Mouse (Mus musculus) embryo, embryonic 11 days (tissue): ENCODE data around the gene Gm20518.

Experiments
- DNase-seq: peaks from one replicate; pipeline ENCODE4 v3.0.0-alpha.2; 2015

Gene Gm20518

DNA sequence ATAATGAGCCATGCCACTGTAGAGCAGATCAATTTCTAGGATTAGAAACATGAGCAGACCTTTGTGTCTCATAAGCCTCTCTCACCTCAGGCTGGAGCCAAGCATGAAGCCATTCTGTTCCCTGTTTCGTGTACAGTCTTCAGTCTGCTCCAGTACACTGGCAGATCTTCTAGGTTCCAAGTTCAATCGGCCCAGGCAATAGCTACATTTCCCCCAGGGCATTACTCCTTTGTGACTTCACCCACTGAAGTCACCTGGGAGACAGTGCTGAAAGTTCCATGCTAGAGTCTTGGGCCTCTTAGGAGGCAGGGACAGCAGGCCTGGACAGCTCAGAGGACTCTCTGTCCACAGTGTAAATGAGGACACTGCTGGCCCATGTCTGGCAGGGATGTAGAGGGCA is 2.5 kb upstream of the Gm20518 start, which contains the start of gene Tssk1:
TSS of gene Tssk1 (plus strand) at position 301 of the 400 bp plus-strand sequence.
- no peak for DNase-seq

DNA sequence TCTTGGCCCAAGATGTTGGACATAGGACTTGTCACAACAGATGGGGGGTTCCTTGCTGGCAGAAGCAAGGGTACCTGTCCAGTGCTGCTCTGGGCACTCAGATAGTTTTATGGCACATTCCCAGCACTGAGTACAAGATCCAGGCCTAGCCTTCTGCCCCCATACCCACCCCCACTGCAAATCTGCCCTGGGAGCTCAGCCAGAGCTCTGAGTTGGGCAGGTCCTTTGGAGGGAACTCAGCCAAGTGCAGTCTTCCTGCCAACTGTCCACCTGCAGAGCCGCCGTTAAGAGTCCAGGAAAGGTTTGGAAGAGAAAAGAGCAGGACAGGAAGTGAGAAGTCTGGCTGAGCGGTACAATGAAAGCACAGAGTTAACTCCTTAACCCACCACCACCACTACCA is 1.1 kb upstream of the Gm20518 start:
- no peak for DNase-seq

DNA sequence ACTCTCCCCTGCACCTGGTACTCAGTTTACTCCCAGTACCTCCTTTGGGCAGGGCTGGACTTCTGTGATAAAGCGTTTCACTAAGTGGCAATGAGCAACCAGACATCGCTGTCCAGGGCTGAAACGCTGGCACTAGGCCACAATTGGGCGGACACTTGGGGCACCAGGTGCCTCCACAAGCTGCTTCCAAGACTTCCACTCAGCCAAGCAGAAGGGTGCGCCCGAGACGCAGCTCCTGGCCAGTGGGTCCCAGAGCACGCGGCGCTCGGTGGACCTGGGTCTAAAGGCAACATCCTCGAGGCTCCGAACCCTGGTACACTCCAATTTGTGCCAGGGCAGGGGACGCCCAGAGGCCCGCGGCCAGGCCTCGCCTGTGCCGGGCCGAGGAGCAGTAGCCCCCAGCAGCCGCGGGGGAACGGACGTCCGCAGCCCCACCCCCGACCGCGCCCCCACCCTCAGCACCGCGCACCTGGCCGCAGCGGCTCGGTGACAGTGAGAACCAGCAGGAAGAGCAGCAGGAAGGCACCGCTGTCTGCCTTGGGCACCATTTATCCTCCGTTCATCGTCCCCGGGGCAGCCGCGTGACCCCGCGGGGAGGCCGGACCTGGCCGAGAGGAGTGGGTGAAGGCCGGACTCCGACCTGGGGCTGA is 429 bp downstream of the Gm20518 start:
- peak; percentile 50 for DNase-seq

DNA sequence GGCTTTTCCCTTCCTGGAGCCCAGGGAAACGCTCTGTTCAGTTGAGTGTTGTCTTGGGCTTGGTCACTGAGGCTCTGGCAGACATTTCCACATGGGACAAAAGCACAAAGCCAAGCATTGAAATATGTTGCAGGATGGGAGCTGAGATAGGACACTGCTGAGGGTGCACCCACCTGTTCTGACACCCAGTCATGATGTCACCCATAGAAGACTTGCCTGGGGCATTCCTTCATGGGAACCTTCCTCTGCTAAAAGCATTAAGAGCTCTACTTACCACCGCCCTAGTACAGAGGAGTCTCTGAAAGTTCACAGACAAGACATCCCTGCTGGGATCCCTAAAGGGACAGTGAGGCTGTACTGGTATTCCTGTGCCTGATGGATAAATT is 1.1 kb downstream of the Gm20518 start:
- DNase-seq = no peak

DNA sequence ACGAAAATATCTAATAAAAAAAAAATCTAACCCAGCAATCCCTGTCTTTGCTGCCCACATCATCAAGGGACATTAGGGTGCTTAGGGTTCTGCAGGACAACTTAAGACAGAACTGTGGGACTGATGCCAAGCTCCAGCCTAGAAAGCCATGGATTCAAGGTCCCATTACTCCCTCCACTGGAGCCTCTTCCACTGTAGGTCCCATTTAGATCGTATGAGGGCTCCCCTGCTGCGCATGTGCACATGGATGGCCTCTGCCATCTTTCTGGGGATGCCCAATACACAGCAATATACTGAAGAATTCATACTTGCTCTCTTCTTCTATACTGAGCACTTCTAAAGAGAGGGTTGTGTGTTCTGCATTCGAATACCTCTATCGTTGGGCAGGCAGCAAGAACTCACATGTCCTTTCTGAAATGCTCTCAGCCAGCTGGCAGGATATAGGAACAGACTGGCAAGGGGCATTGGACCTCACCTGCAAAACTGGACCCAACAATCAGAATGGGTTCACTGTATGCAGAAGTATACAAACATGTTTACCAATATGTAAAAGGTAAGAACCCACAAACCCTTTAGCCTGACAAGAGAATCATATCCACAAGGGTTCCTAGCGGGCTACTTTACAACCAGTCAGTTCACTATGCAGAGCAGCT is 1.7 kb downstream of the Gm20518 start:
- DNase-seq = no peak

DNA sequence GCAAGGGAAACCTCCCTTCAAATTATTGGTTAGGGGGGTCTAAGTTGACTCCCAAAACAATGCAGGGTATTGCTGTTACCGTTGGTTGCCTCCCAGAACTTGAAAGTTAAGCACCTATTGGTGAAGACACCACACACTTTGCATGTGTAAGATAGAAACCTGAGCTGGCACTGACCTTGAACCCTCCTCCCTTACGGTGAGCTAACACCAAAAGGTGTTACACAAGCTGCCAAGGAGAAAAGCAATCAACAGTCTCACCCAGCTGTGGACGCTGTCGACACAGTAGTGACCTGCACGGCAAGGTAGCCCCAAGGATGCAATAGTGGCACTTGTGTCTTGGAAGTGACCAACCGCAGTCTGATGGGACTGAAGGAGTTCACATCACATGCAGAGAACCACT is 7.4 kb downstream of the Gm20518 start:
- no peak for DNase-seq

DNA sequence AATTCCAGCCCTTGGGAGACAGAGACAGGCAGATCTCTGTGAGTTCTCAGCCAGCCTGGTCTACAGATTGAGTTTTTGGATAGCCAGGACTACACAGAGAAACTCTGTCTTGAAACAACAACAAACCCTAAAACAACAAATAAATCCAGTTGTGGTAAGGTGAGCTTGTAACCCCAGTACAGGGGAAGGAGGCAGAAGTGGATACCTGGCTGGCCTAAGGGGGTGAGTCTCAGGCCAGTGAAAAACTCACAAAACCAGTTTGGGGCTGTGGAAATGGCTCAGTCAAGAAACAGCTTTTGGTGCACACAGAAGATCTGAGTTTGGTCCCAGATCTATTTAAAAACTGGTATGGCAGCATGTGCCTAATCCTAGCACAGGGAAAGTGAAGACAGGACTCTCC is 9.3 kb downstream of the Gm20518 start:
- DNase-seq = no peak

DNA sequence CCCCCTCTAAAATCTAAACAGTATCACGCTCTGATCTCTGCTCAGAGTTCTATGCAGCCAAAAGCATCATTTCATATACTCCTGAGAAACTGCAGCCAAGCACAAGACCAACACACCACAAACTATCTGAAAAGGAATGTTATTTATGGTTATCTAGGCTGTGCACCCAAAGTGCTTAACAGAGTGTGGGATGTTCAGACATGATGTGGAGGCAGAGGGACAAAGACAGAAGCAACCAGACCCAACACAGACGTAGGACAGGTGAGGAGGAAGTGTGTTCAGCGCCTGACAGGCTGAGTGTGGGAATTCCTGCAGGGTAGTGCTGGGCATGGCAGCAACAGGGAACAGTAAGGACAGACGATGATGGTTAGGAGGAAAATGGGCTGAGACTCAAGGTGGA is 11.9 kb downstream of the Gm20518 start:
- DNase-seq = no peak

DNA sequence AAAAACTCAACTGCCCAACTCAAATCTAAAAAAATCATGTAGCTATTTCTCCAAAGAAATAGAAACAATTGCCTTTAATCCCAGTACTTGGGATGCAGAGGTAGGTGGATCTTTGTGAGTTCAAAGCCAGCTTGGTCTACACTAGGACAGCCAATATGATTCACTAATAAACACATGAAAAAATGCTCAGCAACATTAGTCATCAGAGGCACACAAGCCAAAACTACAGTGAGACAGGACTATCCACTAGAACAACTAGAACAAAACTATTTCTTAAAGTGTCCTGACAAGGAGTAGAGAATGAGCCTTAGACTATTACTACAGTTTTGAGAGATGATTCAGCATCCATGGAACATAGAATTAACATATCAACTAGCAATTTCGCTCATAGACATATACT is 15.4 kb downstream of the Gm20518 start:
- DNase-seq = no peak

GRCm38 (mm10) chr16:17875174-17875573 is 16.3 kb downstream of the Gm20518 start:
- DNase-seq = no peak

DNA sequence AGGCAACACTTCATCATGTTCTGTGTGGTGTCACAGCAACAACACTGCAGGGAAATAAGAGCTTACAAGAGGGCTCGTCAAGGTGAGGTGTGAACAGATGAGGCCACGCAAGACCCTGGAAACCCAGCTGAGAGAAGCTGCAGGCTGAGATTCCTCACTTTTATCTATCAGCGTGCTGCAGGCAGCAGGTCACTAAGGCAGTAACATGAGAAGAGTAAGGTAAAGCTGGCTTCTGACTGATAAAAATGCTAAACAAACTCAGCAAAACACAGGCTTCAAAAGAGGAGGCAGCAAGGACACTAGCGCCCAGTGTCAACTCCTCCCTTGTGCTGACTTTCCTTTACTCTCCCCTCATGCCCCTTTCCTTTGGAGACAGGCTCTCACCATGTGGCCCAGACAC is 18.5 kb downstream of the Gm20518 start:
- DNase-seq = no peak

GRCm38 (mm10) chr16:17871248-17871647 is 20.2 kb downstream of the Gm20518 start:
- no peak for DNase-seq

DNA sequence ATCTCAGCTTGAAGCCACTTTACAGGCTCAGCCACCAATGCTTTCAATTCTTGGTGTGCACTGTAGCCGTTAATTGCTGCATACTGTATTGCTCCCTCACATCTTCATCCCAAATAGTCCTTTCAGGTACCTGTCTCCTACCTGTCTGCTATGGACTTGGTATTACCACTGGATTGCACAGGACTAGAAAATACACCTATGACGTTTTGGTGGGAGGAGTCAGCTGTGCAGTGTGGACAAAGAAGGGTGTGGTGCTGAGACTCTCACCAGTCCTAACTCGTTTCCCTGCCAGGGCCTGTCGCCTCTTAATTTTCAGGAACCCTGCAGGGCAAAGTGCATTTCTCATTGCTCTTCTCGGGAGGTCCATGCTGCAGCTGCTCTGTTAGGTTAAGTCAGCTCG is 25.7 kb downstream of the Gm20518 start:
- DNase-seq = no peak

- no peak for DNase-seq
These were observed 26.2 kb downstream of the Gm20518 start for GRCm38 (mm10) chr16:17865293-17865692.

DNA sequence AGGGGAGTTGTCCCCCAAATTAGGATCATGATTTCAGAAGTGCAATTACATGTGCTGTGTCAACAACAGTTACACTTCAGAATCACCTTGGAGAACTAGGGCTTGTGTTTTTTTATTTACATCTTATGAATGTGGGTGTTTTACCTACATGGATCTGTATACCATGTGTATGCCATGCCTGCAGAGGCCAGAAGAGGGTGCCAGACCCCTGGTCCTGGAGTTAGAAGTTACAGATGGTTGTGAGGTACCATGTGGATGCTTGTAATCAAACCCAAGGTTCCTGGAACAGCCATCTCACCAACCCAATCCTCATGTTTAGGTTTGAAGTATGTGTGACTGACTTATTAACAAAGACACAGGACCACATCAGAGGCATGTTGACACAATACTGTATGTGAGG is 32.9 kb downstream of the Gm20518 start:
- DNase-seq = peak; percentile 28

- DNase-seq = no peak
These were observed 34.3 kb downstream of the Gm20518 start for GRCm38 (mm10) chr16:17857157-17857556.

DNA sequence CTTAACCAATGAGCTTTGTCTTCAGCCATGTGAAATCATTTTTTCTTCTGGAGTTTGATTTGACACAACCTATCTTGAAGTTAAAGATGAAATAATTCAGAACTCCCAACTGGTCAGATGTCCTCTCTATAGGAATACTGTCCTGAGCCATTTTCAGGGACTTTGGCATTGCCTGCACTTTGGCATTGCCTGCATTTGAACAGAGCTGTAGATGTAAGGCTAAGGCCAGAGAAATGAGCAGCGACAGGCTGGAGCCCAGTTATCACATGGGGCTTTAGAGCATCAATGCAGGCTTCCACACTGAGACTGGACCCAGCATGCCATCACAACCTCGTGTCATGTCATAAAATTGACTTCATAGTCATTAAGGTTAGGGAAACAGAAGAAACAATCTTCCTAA is 38.2 kb downstream of the Gm20518 start:
- no peak for DNase-seq

GRCm38 (mm10) chr16:17851860-17852259 is 39.6 kb downstream of the Gm20518 start:
- DNase-seq = no peak

DNA sequence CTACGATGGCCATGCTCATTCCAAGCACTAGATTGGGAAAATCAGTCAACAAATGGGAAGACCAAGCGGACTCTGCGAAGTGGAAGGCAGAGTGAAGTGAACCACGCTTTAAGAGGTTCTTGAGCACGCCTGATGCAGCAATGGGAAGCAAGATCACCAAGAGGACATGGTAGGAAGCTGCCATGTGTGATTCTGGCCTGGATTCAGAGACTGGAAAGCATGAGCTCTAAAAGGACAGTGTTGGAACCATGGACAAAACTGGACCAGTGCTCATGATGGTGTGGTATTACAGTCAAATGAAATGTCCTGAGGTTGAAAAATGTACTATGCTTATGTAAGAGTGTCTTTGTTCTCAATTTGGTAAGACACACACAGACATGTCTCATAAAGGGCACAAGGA is 40.1 kb downstream of the Gm20518 start:
- no peak for DNase-seq

DNA sequence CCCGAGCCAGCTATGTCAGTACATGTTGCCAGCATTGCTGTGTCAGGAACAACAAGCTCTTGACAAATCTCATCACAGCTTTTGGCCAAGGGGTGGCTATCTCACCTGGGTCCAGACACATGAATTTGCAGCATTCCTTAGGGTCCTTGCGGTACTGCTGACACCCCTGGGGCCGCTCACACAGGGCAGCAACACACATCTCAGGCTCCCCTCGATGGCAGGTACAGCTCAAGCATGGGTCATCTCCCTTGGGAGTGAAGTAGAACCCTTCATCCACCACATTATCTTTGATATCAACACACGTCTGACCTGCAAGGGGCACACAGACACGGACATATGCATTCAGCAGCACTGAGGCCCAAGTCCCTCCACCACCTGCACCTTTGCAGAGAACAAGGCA is 42.0 kb downstream of the Gm20518 start:
- DNase-seq = no peak

DNA sequence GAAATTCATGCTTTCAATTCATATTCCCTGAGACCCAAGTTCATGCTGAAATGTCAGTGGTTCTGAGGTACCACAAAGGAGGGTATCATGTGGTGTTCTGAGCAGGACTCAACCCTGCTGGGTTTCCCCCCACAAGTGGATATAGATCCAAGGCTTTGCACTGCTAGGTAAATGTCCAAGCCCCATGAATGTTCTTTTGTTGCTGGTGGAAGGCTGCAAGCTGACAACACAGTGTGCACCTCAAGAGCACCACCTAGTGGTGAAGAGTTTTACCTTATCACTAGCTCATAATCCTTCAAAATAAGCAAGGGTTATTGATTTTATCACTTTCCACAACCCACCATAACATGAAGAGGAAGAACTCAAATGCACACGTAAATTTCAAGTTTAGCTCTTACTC is 42.5 kb downstream of the Gm20518 start:
- DNase-seq = peak; percentile 84

DNA sequence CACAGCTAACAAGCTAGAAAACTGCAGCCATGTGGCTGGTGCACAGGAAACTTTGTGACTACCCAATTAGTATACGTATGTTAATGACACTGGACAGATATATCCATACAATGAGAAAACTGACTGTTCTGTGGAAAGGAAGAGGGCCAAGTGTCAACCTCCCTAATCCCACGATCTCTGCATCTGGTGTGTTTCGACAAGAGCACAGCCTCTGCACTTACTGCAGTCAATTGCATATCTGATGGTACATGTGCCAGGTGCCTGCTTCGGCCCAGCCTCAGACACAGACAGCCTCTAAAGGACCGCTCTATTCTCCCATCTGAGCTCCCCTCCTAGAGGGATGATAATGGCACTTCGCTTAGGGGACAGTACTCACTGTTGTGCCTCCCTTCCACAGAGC is 43.0 kb downstream of the Gm20518 start:
- DNase-seq = no peak

DNA sequence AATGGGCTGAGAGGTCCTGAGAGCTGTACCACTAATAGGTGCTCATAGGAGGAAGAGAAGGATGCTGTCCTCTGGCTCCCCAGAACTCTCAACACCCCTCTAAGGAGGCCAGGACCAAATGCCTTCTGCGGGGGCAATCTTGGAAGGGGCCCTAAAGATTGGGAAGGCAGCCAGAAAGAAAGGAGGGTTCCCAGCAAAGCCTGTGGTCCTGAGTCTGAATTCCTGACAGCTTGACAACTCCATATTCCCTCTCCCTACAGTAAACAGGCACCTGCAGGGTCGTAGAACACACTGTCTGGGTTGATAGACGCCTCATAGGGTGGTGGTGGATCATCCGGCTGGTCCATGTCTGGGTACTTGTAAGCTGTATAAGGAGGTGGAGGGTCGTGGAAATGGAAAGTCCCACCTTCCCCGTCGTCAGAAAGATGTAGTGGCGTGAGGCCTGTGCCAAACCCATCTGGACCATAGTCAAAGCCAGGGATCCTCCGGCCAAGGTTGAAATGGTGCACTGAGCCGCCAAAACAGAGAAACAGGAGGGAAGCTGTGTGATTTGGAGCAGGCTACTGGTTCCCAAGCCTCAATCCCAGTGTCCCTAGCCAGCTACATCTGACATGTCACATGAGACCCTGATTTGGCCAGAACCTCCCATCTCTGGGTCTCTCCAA is 47.6 kb downstream of the Gm20518 start:
- DNase-seq = no peak

GRCm38 (mm10) chr16:17842437-17842836 is 49.0 kb downstream of the Gm20518 start:
- DNase-seq = no peak
